Mouse (Mus musculus) limb, embryonic 14.5 days (tissue): ENCODE results near the gene Mccc2. TPM values are rescaled to one million over a fixed set of nuclear protein-coding genes. Genes with fewer than 3 reads are reported as not detected.

Experiments used
- ATAC-seq: fragments of 200-750 bp; cut with Nextera tagmentation; 2 replicates; pipeline ENCODE4 v1.8.0; 2017; ENCODE audit warnings: low read depth, moderate number of reproducible peaks, moderate TSS enrichment; ENCODE audit not compliant: low FRiP score
- DNase-seq: peaks from one replicate; pipeline ENCODE4 v3.0.0-alpha.2; 2015; ENCODE audit warnings: low spot score
- H3K27ac ChIP-seq: fragments of 300-500 bp; sonication (generic); replicated peaks from 2 replicates; pipeline ENCODE4 v1.5.1; 2014; ENCODE audit warnings: low read depth, mild to moderate bottlenecking, low read length, moderate library complexity, mixed read lengths
- H3K27me3 ChIP-seq: fragments of 300-500 bp; sonication (generic); 2 replicates; pipeline ENCODE4 v1.6.1; 2014; ENCODE audit warnings: low read length, mixed read lengths; ENCODE audit not compliant: control insufficient read depth, insufficient read depth
- H3K36me3 ChIP-seq: fragments of 300-500 bp; sonication (generic); 2 replicates; pipeline ENCODE4 v1.6.1; 2014; ENCODE audit warnings: mild to moderate bottlenecking, low read length, moderate library complexity, mixed read lengths; ENCODE audit not compliant: control insufficient read depth, insufficient read depth
- H3K4me1 ChIP-seq: fragments of 300-500 bp; sonication (generic); 2 replicates; pipeline ENCODE4 v1.6.1; 2014; ENCODE audit warnings: antibody characterized with exemption, low read length, mixed read lengths; ENCODE audit not compliant: control insufficient read depth, insufficient read depth
- H3K4me2 ChIP-seq: fragments of 300-500 bp; sonication (generic); replicated peaks from 2 replicates; pipeline ENCODE4 v1.6.1; 2014; ENCODE audit warnings: low read depth, mild to moderate bottlenecking, low read length, moderate library complexity; ENCODE audit not compliant: severe bottlenecking
- H3K4me3 ChIP-seq: fragments of 300-500 bp; sonication (generic); replicated peaks from 2 replicates; pipeline ENCODE4 v1.5.1; 2014; ENCODE audit warnings: low read length
- H3K9ac ChIP-seq: fragments of 300-500 bp; sonication (generic); 2 replicates; pipeline ENCODE4 v1.6.1; 2014; ENCODE audit warnings: mild to moderate bottlenecking, low read depth, low read length, moderate library complexity; ENCODE audit not compliant: severe bottlenecking
- H3K9me3 ChIP-seq: fragments of 300-500 bp; sonication (generic); 2 replicates; pipeline ENCODE4 v1.6.1; 2016; ENCODE audit warnings: low read length; ENCODE audit not compliant: control insufficient read depth
- POLR2A ChIP-seq: fragments of 200-500 bp; IDR thresholded peaks from 2 replicates; pipeline ENCODE4 v1.8.0; 2012; ENCODE audit warnings: inconsistent platforms, mild to moderate bottlenecking, moderate library complexity, borderline replicate concordance; ENCODE audit not compliant: insufficient read depth, insufficient read length; ENCODE audit errors: extremely low read depth
- WGBS: fragments of 180-500 bp; shearing (Covaris S2); extraction: QIAGEN DNeasy Blood & Tissue Kit; methylation state at CpG from one replicate; pipeline ENCODE4 v1.1.7; 2014; 5-methylcytosine and 5-hydroxymethylcytosine counted together
- polyA plus RNA-seq, 2 experiments: library from polyadenylated mRNA; depleted of rRNA in 1 of 2; stranded (reverse) in 1 of 2; unstranded in 1 of 2; fragments of >200 nt; fragmentation: Nextera tagmentation in 1 of 2; extraction: Ambion mirVana in 1 of 2; gene quantifications; 2 replicates each; pipeline versions ENCODE4 v1.2.1 to v1.2.3; 2012 to 2014

The Mccc2 gene
- polyA plus RNA-seq, 2 experiments, result 22.4 to 42.0 TPM

GRCm38 (mm10) chr13:99899670-99900556, 115.5 kb downstream of the Mccc2 start:
- 9% methylated on average over 38 of the region's 38 CpGs for WGBS
- Histone ChIP-seq H3K36me3 (no peaks in the 10 kb centered on the region), H3K9ac (no peak overlapping the region), H3K27ac (no peak overlapping the region), H3K4me3 (peak overlapping the region; percentile 17; the same call in 1 of the 2 replicates), H3K4me2 (0 out of 2 replicates have a peak overlapping the region, but pooled peaks have one; percentile 17), H3K4me1 (0 out of 2 replicates have a peak, but pooled peaks cover 3% of the 10 kb centered on the region), H3K9me3 (no peaks in the 10 kb centered on the region), H3K27me3 (peaks cover 23% of the 10 kb centered on the region)
- DNase-seq (no peak), ATAC-seq (no peak)
- TF ChIP-seq POLR2A, result no peak

GRCm38 (mm10) chr13:99898816-99899215, 116.6 kb downstream of the Mccc2 start:
- TF ChIP-seq POLR2A, result no peak
- Histone ChIP-seq H3K4me1 (0 out of 2 replicates have a peak, but pooled peaks cover 3% of the 10 kb centered on the region), H3K9me3 (no peaks in the 10 kb centered on the region), H3K27me3 (peaks cover 23% of the 10 kb centered on the region), H3K4me2 (no peak overlapping the region), H3K36me3 (no peaks in the 10 kb centered on the region), H3K27ac (no peak overlapping the region), H3K9ac (no peak overlapping the region), H3K4me3 (no peak overlapping the region)
- no peak for DNase-seq
- ATAC-seq, result no peak
- WGBS, result 36% methylated on average over 14 of the region's 14 CpGs

Other genes with a start within 250 kb of the Mccc2 start
- 0.15 TPM in 1 of 2 replicates, not detected in the other for gene Cartpt, start 114.5 kb downstream of the Mccc2 start, polyA plus RNA-seq (2012; rRNA removed)
- gene Cartpt, start 114.5 kb downstream of the Mccc2 start, polyA plus RNA-seq (2014; fragmentation: Nextera tagmentation; extraction: Ambion mirVana), result 0.22 and 0.50 TPM in 2 replicates
- 10.0 and 12.7 TPM in 2 replicates for gene Bdp1, start 88.4 kb upstream of the Mccc2 start, polyA plus RNA-seq (2012; rRNA removed)
- gene Bdp1, start 88.4 kb upstream of the Mccc2 start, polyA plus RNA-seq (2014; fragmentation: Nextera tagmentation; extraction: Ambion mirVana), result 20.6 and 26.4 TPM in 2 replicates
- 53.6 and 118 TPM in 2 replicates for gene Serf1, start 92.4 kb upstream of the Mccc2 start, polyA plus RNA-seq (2012; rRNA removed)
- 181 and 193 TPM in 2 replicates for gene Serf1, start 92.4 kb upstream of the Mccc2 start, polyA plus RNA-seq (2014; fragmentation: Nextera tagmentation; extraction: Ambion mirVana)
- 54.4 and 63.9 TPM in 2 replicates for gene Smn1, start 109.2 kb upstream of the Mccc2 start, polyA plus RNA-seq (2012; rRNA removed)
- gene Smn1, start 109.2 kb upstream of the Mccc2 start, polyA plus RNA-seq (2014; fragmentation: Nextera tagmentation; extraction: Ambion mirVana), result 50.4 and 53.0 TPM in 2 replicates
- 0.37 and 0.38 TPM in 2 replicates for gene Naip2, start 186.5 kb upstream of the Mccc2 start, polyA plus RNA-seq (2012; rRNA removed)
- gene Naip2, start 186.5 kb upstream of the Mccc2 start, polyA plus RNA-seq (2014; fragmentation: Nextera tagmentation; extraction: Ambion mirVana), result 0.26 and 0.43 TPM in 2 replicates
- 0.55 and 0.61 TPM in 2 replicates for gene Naip5, start 230.7 kb upstream of the Mccc2 start, polyA plus RNA-seq (2012; rRNA removed)
- 0.14 and 0.21 TPM in 2 replicates for gene Naip5, start 230.7 kb upstream of the Mccc2 start, polyA plus RNA-seq (2014; fragmentation: Nextera tagmentation; extraction: Ambion mirVana)